Mouse (Mus musculus): ENCODE data around the gene Sema4d. TPM values are rescaled to one million over a fixed set of nuclear protein-coding genes. Genes with fewer than 3 reads are reported as not detected.

Gene Sema4d
- polyA plus RNA-seq, 1 experiment from 2014 or later: 13.0 TPM

DNA sequence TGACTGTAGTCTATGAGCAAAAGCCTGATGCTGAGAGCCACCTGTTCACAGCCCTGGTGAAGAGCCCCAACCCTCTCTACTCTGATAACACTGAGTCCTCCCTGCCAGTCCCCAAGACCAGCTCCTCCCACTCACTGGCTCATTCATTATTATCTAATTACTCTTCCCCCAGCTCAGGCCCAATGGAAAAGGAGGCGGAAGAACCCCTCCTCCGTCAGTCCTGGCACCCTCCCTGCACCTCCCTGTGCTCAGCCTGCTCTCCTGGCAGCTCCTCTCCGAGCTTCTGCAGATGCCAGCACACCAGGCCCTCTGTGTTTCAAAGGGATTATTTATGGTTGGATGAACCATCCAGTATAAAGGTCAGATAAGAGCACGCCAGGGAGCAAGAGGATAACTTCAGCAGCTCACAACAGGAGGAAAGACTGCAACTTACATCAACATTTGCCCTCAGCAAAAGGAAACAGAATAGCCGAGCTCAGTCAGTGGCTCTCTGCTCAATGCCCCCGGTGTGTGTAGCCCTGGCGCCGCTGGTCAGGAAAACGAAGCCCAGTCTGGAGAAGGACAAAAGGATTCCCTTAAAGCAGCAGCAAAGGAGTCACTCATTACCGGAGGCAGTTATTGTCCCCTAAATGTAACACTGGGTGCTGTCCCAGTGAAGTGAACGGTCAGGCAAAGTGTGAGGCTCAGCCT is 16.4 kb downstream of the Sema4d start:
- Histone ChIP-seq H3K27ac (replicated peaks) (peak overlapping the region; percentile 91), H3K9ac (peak overlapping the region; percentile 72), H3K9me3 (no peaks in the 10 kb centered on the region), H3K36me3 (no peaks in the 10 kb centered on the region), H3K4me2 (peak overlapping the region; percentile 38), H3K4me1 (peaks cover 50% of the 10 kb centered on the region), H3K27me3 (replicated peaks) (no peaks in the 10 kb centered on the region), H3K4me3 (no peak overlapping the region)
- WGBS: 23% methylated on average over 11 of the region's 11 CpGs
- ATAC-seq (ENCODE audit: extremely low read depth, insufficient number of reproducible peaks, low FRiP score, low TSS enrichment): no peak

DNA sequence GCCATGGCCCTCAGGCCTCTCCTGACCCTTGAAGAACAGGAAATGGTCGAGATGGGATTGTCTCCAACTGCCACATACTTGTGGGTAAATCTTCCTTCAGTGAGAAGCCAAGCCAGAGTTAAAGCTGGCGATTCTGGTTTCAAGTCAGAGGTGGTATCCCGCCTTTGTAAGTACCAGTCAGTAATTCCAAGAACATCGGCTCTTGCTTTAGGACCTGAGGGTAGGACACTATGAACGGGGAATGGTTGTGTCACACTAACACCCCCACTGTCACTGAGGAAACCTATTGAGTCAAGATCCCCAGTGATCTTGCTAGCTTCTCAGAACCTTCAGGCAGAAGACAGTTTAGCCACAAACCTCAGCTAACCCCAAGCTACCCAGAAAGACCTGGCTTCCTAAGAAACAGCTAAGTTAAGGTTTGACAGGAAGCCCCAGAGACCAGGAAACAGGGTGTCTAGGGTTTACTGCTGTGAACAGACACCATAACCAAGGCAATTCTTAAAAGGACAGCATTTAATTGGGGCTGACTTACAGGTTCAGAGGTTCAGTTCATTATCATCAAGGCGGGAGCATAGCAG is 17.3 kb downstream of the Sema4d start:
- H3K4me3 ChIP-seq: no peak overlapping the region
- H3K36me3 ChIP-seq: no peaks in the 10 kb centered on the region
- ATAC-seq (ENCODE audit: extremely low read depth, insufficient number of reproducible peaks, low FRiP score, low TSS enrichment): no peak
- H3K9ac ChIP-seq: no peak overlapping the region
- WGBS: 82% methylated on average over 6 of the region's 6 CpGs
- H3K27me3 ChIP-seq (replicated peaks): no peaks in the 10 kb centered on the region
- H3K4me1 ChIP-seq: peaks cover 50% of the 10 kb centered on the region
- H3K4me2 ChIP-seq: no peak overlapping the region
- H3K9me3 ChIP-seq: no peaks in the 10 kb centered on the region
- H3K27ac ChIP-seq (replicated peaks): peak overlapping the region; percentile 91

DNA sequence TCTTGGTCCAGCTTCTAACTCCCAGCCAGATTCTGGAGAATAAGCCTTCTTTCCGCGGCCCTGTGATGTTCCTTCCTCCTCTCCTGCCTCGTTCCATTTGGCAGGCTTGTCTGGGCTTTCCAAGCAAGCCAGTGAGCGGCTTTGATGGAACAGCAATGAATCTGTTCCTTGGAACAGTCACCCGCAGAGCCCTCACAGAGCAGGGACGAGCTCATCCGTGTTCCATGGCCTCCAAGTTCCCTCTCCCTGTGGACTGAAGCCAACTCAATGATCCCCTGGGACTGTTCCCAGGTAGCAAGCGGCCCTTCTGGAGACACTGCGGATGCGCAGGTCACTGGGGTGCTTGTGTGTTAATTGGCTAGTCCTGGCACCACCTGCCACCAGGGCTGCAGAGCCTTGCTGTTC is 21.7 kb downstream of the Sema4d start:
- Histone ChIP-seq H3K4me1 (peaks cover 35% of the 10 kb centered on the region), H3K9ac (no peak overlapping the region), H3K36me3 (no peaks in the 10 kb centered on the region), H3K9me3 (no peaks in the 10 kb centered on the region), H3K27me3 (replicated peaks) (no peaks in the 10 kb centered on the region), H3K4me2 (no peak overlapping the region), H3K27ac (replicated peaks) (no peak overlapping the region), H3K4me3 (no peak overlapping the region)
- 79% methylated on average over 10 of the region's 10 CpGs for WGBS
- ATAC-seq (ENCODE audit: extremely low read depth, insufficient number of reproducible peaks, low FRiP score, low TSS enrichment): no peak

DNA sequence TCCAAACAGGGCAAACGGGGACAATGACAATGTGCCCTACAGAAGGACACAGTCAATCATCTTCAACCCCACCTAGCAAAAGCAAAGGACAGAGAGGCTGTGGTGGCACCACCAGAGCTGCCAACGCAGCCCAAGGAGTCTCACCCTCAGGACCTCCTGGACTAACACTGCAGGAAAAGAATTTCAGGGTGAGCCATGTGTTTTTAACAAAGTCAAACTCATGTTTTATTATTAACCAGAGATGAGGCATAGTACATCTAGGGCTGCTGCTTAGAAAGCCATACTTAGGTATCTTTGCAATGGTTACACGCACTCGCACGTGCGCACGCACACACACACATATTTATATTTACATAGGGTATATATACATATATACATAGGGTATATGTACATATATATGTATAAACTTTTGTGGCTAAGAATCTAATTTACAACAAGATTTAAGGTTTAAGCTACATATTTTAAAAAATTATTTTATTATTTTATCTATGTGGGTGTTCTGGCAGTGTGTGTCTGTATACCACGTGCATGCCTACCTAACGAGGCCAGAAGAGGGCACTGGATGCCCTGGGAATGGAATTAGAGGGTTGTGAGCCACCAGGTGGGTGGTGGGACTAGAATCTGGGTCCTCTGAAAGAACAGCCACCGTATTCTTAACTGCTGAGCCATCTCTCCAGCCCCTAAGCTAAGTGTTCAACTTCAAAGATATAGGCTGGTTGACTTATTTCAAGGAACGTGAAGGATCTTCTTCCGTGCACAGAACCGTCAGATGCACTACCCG is 22.7 kb downstream of the Sema4d start:
- Histone ChIP-seq H3K4me1 (peaks cover 26% of the 10 kb centered on the region), H3K27ac (replicated peaks) (no peak overlapping the region), H3K27me3 (replicated peaks) (no peaks in the 10 kb centered on the region), H3K4me3 (no peak overlapping the region), H3K4me2 (no peak overlapping the region), H3K36me3 (no peaks in the 10 kb centered on the region), H3K9me3 (no peaks in the 10 kb centered on the region), H3K9ac (no peak overlapping the region)
- no peak for ATAC-seq (ENCODE audit: extremely low read depth, insufficient number of reproducible peaks, low FRiP score, low TSS enrichment)
- 87% methylated on average over 14 of the region's 14 CpGs for WGBS

DNA sequence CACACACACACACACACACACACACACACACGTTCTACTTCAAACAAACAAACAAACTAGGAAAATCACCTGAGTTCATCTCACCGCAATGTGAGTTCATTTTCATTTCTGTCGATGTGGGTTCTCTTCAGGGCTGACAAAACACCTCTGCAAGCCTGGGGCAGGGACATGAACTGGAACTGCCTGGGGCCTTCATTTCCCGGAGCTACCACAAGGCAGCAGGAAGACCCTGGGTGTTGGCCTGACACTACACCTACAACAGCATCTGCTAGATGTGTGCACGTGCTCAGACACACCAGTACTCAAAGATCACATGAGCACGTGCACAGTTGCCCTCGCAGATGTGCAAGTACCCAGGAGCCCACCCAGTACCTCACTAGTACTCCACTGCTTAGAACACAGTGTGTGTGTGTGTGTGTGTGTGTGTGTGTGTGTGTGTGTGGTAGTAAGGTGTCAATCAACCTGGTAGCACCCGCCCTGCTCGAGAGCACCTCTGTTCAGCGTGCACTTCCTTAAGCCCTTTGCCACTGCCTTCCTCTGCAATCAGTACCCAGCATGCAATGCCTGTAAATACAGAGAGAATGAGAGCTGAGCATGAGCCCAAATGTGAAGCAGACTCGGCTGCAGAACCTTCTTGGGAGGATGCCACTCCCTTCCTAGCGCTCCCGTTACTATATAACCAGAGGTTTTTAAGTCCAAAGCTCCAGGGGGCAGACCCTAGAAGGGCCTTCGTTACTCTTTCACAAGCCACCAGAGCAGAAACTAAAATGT is 25.4 kb downstream of the Sema4d start:
- Histone ChIP-seq H3K4me1 (peaks cover 23% of the 10 kb centered on the region), H3K4me2 (no peak overlapping the region), H3K36me3 (no peaks in the 10 kb centered on the region), H3K4me3 (no peak overlapping the region), H3K27ac (replicated peaks) (no peak overlapping the region), H3K27me3 (replicated peaks) (no peaks in the 10 kb centered on the region), H3K9ac (no peak overlapping the region), H3K9me3 (no peaks in the 10 kb centered on the region)
- 69% methylated on average over 14 of the region's 14 CpGs for WGBS
- ATAC-seq (ENCODE audit: extremely low read depth, insufficient number of reproducible peaks, low FRiP score, low TSS enrichment): no peak

DNA sequence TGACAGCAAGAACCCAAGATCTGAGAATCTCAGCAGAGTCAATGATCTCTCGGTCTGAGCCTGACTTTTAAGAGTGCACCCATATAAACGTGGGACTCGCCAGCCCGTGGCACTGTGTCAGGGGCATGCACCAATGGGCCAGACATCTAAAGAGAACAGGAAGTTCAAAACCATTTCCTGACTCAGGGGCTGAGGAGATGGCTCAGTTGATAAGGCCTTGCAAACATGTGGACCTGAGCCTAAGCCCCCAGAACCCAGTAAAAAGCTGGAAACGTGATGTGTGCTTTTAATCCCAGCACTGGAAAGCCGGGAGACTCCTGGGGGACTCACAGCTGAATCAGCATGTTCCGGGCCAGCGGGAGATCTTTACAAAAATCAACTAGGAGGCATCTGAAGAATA is 26.0 kb downstream of the Sema4d start:
- 62% methylated on average over 8 of the region's 8 CpGs for WGBS
- Histone ChIP-seq H3K4me3 (no peak overlapping the region), H3K4me1 (peaks cover 23% of the 10 kb centered on the region), H3K9ac (no peak overlapping the region), H3K27ac (replicated peaks) (no peak overlapping the region), H3K9me3 (no peaks in the 10 kb centered on the region), H3K4me2 (no peak overlapping the region), H3K27me3 (replicated peaks) (no peaks in the 10 kb centered on the region), H3K36me3 (no peaks in the 10 kb centered on the region)
- no peak for ATAC-seq (ENCODE audit: extremely low read depth, insufficient number of reproducible peaks, low FRiP score, low TSS enrichment)

DNA sequence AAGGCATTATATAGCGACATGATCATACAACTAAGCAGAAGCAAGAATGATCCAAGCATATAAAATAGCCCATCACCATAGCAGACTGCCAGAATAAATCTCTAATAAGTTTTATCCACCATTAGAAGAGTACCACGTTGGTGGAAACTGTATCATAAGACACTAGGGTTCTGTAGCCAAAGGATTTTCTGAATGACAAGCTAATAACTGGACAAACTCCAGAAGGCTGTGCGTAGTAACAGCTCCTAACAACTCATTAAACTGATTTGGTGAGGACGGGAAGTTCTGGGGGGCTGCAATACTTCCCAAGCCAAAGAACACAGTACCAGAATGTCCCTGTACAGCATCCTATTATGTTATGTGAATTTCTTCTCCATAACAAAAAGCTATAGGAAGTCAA is 26.8 kb downstream of the Sema4d start:
- Histone ChIP-seq H3K4me1 (peaks cover 30% of the 10 kb centered on the region), H3K27me3 (replicated peaks) (no peaks in the 10 kb centered on the region), H3K4me3 (no peak overlapping the region), H3K36me3 (no peaks in the 10 kb centered on the region), H3K9me3 (no peaks in the 10 kb centered on the region), H3K27ac (replicated peaks) (no peak overlapping the region), H3K4me2 (no peak overlapping the region), H3K9ac (no peak overlapping the region)
- no peak for ATAC-seq (ENCODE audit: extremely low read depth, insufficient number of reproducible peaks, low FRiP score, low TSS enrichment)
- 68% methylated on average over 4 of the region's 4 CpGs for WGBS

DNA sequence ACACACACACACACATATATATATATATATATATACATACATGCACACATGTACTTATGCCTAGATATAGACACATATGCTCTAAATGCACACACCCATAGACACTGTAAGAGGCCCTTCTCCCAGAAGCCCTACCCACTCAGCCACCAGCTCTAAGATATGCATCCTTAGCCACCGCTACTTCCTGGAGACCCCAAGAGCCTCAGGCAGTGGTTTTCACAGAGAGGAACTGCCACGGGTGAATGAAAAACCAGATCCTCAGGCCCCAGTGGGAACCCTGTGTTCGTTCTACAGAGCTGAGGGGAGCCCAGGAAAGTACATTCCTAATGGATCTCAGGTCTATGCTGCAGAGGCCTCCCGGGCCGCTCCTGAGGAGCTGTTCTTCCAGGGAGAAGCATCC is 28.2 kb downstream of the Sema4d start:
- no peak overlapping the region for H3K4me2 ChIP-seq
- H3K4me1 ChIP-seq: peaks cover 44% of the 10 kb centered on the region
- no peak overlapping the region for H3K4me3 ChIP-seq
- no peak overlapping the region for H3K27ac ChIP-seq (replicated peaks)
- H3K9me3 ChIP-seq: no peaks in the 10 kb centered on the region
- WGBS: 68% methylated on average over 5 of the region's 5 CpGs
- H3K36me3 ChIP-seq: no peaks in the 10 kb centered on the region
- no peak for ATAC-seq (ENCODE audit: extremely low read depth, insufficient number of reproducible peaks, low FRiP score, low TSS enrichment)
- no peaks in the 10 kb centered on the region for H3K27me3 ChIP-seq (replicated peaks)
- H3K9ac ChIP-seq: no peak overlapping the region

DNA sequence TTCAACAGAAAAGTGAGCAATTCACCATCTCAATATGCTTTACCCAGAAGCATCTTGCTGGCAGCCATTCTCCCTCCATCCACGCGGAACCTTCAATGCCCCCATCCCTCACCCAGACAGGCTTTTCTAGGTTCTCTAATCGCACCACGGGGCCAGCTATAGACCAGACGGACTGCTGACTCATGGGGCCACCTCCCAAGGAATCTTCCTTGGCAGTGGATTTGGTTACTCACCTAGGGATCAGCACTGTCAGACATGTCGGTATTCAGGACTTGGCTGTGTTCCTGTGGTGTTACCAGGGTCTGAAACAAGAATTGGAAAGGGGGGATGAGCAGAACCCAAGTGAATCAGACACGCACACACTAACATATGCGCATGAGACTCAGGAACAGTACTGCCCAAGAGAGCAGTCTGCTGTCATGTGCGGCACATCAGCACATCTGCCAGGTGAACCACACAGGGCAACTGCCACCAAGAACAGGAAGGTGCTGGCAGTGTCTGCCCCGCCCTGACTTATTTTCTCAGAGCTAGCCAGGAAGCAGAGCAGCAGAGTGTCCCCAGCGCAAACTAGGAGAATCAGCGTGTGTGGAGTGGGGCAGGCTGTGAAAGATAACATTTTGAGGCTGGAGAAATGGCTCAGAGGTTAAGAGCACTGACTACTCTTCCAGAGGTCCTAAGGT is 30.4 kb downstream of the Sema4d start:
- no peak for ATAC-seq (ENCODE audit: extremely low read depth, insufficient number of reproducible peaks, low FRiP score, low TSS enrichment)
- peaks cover 53% of the 10 kb centered on the region for H3K4me1 ChIP-seq
- no peak overlapping the region for H3K9ac ChIP-seq
- WGBS: 79% methylated on average over 12 of the region's 12 CpGs
- no peak overlapping the region for H3K4me2 ChIP-seq
- H3K36me3 ChIP-seq: no peaks in the 10 kb centered on the region
- H3K27ac ChIP-seq (replicated peaks): 0 out of 2 replicates have a peak overlapping the region, but pooled peaks have one; percentile 86
- no peaks in the 10 kb centered on the region for H3K9me3 ChIP-seq
- H3K27me3 ChIP-seq (replicated peaks): no peaks in the 10 kb centered on the region
- H3K4me3 ChIP-seq: no peak overlapping the region

DNA sequence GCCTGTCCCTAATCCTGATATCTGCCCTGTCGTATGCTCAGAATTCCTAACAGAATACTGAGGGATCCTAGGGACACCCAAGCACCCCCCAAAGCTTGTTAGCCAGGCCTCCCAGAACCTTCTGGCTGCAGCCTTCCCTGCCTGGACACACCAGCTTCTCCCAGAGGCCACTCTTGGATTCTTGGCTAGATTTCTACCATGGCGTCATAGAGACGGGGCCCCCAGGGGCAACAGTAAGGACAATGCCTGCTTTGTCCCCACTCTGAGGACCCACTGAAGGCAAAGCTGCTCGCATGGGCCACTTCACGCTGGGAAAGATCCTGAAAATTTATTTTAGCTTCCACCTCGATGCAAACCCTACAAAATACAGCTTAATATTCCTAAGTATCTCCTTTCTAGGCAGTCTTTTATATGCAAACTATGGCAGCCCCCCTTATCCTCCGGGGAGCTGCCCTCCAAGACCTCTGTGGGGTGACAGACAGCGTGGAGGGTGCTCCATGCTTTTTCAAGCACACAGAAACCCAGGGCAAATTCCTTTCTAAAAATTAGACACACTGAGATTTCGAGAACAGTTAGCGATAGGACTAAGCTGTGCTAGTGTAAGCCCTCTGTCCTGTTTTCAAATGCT is 32.2 kb downstream of the Sema4d start:
- no peak for ATAC-seq (ENCODE audit: extremely low read depth, insufficient number of reproducible peaks, low FRiP score, low TSS enrichment)
- Histone ChIP-seq H3K4me2 (0 out of 2 replicates have a peak overlapping the region, but pooled peaks have one; percentile 5), H3K9me3 (no peaks in the 10 kb centered on the region), H3K27me3 (replicated peaks) (no peaks in the 10 kb centered on the region), H3K9ac (peak overlapping the region; percentile 60), H3K4me3 (no peak overlapping the region), H3K27ac (replicated peaks) (peak overlapping the region; percentile 86), H3K36me3 (no peaks in the 10 kb centered on the region), H3K4me1 (peaks cover 59% of the 10 kb centered on the region)
- 44% methylated on average over 10 of the region's 10 CpGs for WGBS

Data from heart, embryonic 13.5 days (tissue).